Mouse (Mus musculus) urinary bladder, postnatal 25 days (tissue): ENCODE measurements around the gene Mettl9.
A peak's percentile ranks its signal among the peaks of the same experiment; 100 is the strongest.

Experiments
- DNase-seq: peaks from one replicate; pipeline ENCODE4 v3.0.0; 2022; ENCODE audit warnings: low spot score

Mettl9 gene

DNA sequence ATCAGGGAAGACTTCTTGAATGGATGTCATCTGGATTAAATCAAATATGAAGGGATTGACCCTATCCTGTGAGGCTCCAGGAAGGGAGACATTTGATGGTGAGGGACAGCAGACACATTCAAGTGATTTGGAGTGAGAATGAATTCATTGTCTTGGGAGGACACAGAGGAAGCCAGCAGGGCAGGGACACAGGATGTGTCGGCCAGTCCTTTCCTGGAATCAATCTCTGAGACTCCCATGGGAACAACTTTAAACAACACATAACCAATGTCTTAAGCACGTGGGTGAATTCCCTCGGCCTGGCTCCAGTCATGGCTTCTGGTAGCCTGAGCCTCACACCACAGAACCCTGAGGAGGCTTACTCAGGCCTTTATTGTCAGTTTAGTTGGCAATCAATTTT is 73.6 kb downstream of the Mettl9 start:
- no peak for DNase-seq

DNA sequence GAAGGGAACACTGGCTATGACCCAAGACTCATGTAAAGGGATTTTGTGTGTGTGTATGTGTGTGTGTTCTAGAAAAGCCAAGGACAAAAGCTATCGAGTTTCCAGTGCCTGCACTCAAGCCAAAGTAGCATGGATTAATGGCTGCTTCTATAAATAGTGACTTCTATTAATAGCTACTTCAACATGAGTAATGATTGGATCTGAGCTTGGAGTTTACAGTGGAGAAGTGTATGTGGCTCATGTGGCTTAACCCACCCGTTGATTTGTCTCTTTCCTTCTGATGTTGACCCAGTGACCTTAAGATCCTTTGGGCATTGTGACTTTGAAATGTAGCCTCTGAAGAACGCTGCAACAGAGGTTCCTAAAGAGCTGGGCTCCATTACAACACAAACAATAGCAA is 77.1 kb downstream of the Mettl9 start:
- no peak for DNase-seq

DNA sequence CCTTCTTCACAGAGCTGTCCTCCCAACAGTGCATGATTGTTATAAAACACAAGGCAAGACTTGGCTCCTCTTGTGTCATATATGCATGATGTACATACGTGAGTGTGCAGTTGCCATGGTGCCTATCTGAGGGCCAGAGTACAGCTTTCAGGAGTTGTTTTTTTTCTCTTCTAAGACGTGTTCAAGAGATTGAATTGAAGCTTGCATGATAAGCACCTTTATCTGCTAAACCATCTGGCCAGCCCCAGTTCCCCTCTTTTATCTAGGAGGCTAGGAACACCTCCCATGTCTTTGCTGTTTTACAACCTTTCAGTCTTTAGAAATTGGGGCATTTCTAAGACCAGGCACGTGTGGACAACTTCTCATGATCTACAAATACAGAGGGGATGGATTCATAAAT is 77.5 kb downstream of the Mettl9 start:
- DNase-seq: no peak

DNA sequence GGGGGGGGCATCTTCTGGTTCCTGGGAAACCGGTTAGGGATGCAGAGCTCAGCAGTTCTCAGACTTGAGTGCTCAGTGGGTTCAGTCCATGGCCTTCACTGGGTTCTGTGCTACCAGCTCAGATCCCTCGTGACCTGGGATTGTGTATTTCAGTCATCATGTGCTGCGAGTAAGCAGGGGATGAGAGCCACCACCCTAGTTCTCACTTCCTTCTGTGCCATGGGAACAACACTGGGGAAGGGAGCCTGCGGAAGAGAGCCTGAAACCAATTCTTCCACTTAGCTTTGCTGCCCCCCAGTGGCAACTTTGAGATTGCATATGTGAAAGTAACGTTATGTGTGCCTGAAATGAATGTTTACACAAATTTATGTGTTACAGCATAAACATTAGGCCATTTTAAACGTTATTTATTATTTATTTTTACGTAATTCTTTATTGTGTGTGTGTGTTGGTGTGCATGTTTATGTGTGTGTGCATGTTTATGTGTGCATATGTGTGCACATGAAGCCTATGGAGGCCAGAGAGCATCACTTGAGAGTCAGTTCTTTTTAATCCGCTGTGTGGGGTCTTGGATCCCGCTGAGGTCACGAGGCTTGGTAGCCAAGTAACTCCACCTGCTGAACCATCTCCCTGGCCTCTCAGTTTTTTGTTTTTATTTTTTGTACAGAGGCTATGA is 86.0 kb downstream of the Mettl9 start:
- DNase-seq: peak; percentile 86
